Mouse (Mus musculus): ENCODE data around the gene Csmd2. TPM values are rescaled to one million over a fixed set of nuclear protein-coding genes. Genes with fewer than 3 reads are reported as not detected.

Csmd2 gene
- polyA plus RNA-seq, 1 experiment from 2014 or later: 0.45 TPM

DNA sequence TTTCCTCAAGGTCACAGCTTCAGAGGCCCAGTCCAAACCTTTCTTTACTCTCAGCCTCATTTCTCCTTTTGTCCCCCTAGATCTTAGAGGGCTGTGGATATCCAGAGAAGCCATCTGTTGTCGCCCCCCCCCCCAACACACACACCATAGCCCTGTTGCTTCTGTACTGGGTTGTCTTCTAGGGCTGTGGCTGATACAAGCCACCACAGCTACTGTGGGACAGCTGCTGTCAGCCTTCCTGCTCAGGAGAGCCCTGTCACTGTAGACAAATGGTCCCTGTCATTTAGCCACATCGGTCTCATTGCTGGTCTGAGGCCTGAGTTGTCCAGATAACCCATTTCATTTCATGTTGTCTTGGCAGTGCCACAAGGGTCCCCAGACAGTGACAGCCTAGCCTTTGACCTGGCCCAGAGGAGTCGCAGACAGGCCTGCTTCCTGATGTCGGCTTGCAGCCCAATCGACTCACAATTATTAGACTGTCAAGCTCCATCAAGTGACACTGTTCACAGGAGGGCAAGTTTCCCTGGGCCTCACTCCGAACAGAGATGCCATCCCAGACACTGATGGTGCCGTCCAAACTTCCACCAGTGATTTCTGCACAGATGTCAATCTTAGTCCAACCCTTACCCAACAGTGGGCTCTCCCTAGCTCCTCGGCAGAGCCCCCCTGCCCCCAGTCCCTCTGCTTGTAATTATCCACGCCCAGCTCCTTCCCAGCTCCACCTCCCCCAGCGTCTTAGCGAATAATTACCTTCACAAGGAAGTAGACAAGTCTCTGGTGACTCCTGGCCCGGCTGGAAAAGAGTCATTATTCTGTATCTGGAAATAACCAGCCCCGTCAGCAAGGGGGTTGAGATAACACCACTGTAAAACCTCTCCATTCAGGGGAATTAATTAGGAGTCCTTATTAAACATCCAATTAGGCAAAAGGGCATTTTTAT lies 240.0 kb downstream of the Csmd2 start:
- Histone ChIP-seq H3K9me3 (ENCODE audit: control insufficient read depth, low read length) (no peaks in the 10 kb centered on the region), H3K4me1 (ENCODE audit: control insufficient read depth, insufficient read depth, low read length) (0 out of 2 replicates have a peak, but pooled peaks cover 3% of the 10 kb centered on the region), H3K36me3 (ENCODE audit: control insufficient read depth, insufficient read depth, low read length) (no peaks in the 10 kb centered on the region), H3K27ac (replicated peaks; ENCODE audit: low read depth, low read length) (no peak overlapping the region), H3K4me3 (ENCODE audit: low read depth, low read length) (no peak overlapping the region), H3K4me2 (ENCODE audit: low read depth, low read length) (no peak overlapping the region), H3K27me3 (replicated peaks; ENCODE audit: control insufficient read depth, insufficient read depth, low read length) (no peaks in the 10 kb centered on the region), H3K9ac (ENCODE audit: low read depth, low read length) (no peak overlapping the region)
- DNase-seq (ENCODE audit: low spot score) (peak; percentile 54), ATAC-seq (ENCODE audit: low read depth) (0 out of 2 replicates have a peak, but pooled peaks have one; percentile 63)
- 26% methylated on average over 13 of the region's 13 CpGs for WGBS

- Histone ChIP-seq H3K27me3 (replicated peaks; ENCODE audit: control insufficient read depth, insufficient read depth, low read length) (no peaks in the 10 kb centered on the region), H3K36me3 (ENCODE audit: control insufficient read depth, insufficient read depth, low read length) (no peaks in the 10 kb centered on the region), H3K9ac (ENCODE audit: low read depth, low read length) (no peak overlapping the region), H3K9me3 (ENCODE audit: control insufficient read depth, low read length) (no peaks in the 10 kb centered on the region), H3K4me3 (ENCODE audit: low read depth, low read length) (no peak overlapping the region), H3K27ac (replicated peaks; ENCODE audit: low read depth, low read length) (no peak overlapping the region), H3K4me2 (ENCODE audit: low read depth, low read length) (no peak overlapping the region), H3K4me1 (ENCODE audit: control insufficient read depth, insufficient read depth, low read length) (no peaks in the 10 kb centered on the region)
- ATAC-seq (ENCODE audit: low read depth) (no peak), DNase-seq (ENCODE audit: low spot score) (peak; percentile 23)
- 69% methylated on average over 13 of the region's 13 CpGs for WGBS
These were observed 245.8 kb downstream of the Csmd2 start for GRCm38 (mm10) chr4:128233458-128233857.

- 24% methylated on average over 1 of the region's 1 CpGs for WGBS
- no peak overlapping the region for H3K4me3 ChIP-seq (ENCODE audit: low read depth, low read length)
- H3K9ac ChIP-seq (ENCODE audit: low read depth, low read length): no peak overlapping the region
- no peak overlapping the region for H3K27ac ChIP-seq (replicated peaks; ENCODE audit: low read depth, low read length)
- H3K27me3 ChIP-seq (replicated peaks; ENCODE audit: control insufficient read depth, insufficient read depth, low read length): no peaks in the 10 kb centered on the region
- no peaks in the 10 kb centered on the region for H3K36me3 ChIP-seq (ENCODE audit: control insufficient read depth, insufficient read depth, low read length)
- H3K4me1 ChIP-seq (ENCODE audit: control insufficient read depth, insufficient read depth, low read length): no peaks in the 10 kb centered on the region
- ATAC-seq (ENCODE audit: low read depth) (no peak), DNase-seq (ENCODE audit: low spot score) (no peak)
- no peaks in the 10 kb centered on the region for H3K9me3 ChIP-seq (ENCODE audit: control insufficient read depth, low read length)
- no peak overlapping the region for H3K4me2 ChIP-seq (ENCODE audit: low read depth, low read length)
These were observed 251.5 kb downstream of the Csmd2 start for GRCm38 (mm10) chr4:128239113-128239512.

GRCm38 (mm10) chr4:128241075-128241853 lies 253.6 kb downstream of the Csmd2 start:
- Histone ChIP-seq H3K27me3 (replicated peaks; ENCODE audit: control insufficient read depth, insufficient read depth, low read length) (no peaks in the 10 kb centered on the region), H3K36me3 (ENCODE audit: control insufficient read depth, insufficient read depth, low read length) (no peaks in the 10 kb centered on the region), H3K9ac (ENCODE audit: low read depth, low read length) (no peak overlapping the region), H3K4me1 (ENCODE audit: control insufficient read depth, insufficient read depth, low read length) (no peaks in the 10 kb centered on the region), H3K4me3 (ENCODE audit: low read depth, low read length) (no peak overlapping the region), H3K4me2 (ENCODE audit: low read depth, low read length) (no peak overlapping the region), H3K27ac (replicated peaks; ENCODE audit: low read depth, low read length) (no peak overlapping the region), H3K9me3 (ENCODE audit: control insufficient read depth, low read length) (no peaks in the 10 kb centered on the region)
- ATAC-seq (ENCODE audit: low read depth) (no peak), DNase-seq (ENCODE audit: low spot score) (no peak)
- 20% methylated on average over 19 of the region's 19 CpGs for WGBS

DNA sequence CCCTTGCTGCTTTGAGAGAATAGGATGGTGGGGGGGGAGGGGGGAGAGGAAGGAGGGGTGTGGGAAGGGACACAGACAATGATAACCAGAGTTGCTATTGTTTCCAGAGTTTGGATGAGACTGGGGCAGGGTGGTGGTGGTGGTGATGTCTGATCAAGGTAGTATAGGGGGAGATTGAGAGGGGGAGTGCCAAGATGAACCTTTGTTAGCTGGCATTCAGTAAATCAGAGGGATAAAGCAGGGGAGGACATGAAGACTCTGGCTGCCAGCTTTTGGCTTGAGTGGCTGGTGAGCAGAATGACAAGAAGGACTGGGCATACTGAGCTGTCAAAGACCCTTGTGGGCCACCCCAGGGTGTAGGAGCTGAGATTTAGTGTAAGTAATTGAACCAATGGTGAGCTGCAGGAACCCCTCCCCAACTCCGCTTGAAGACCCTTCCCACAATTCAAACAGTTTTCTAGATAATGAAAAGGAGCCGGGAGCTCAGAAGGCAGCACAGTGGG lies 254.2 kb downstream of the Csmd2 start:
- Histone ChIP-seq H3K27ac (replicated peaks; ENCODE audit: low read depth, low read length) (no peak overlapping the region), H3K4me1 (ENCODE audit: control insufficient read depth, insufficient read depth, low read length) (no peaks in the 10 kb centered on the region), H3K4me3 (ENCODE audit: low read depth, low read length) (no peak overlapping the region), H3K4me2 (ENCODE audit: low read depth, low read length) (no peak overlapping the region), H3K27me3 (replicated peaks; ENCODE audit: control insufficient read depth, insufficient read depth, low read length) (no peaks in the 10 kb centered on the region), H3K9ac (ENCODE audit: low read depth, low read length) (no peak overlapping the region), H3K9me3 (ENCODE audit: control insufficient read depth, low read length) (no peaks in the 10 kb centered on the region), H3K36me3 (ENCODE audit: control insufficient read depth, insufficient read depth, low read length) (no peaks in the 10 kb centered on the region)
- 62% methylated on average over 2 of the region's 2 CpGs for WGBS
- ATAC-seq (ENCODE audit: low read depth) (no peak), DNase-seq (ENCODE audit: low spot score) (no peak)

DNA sequence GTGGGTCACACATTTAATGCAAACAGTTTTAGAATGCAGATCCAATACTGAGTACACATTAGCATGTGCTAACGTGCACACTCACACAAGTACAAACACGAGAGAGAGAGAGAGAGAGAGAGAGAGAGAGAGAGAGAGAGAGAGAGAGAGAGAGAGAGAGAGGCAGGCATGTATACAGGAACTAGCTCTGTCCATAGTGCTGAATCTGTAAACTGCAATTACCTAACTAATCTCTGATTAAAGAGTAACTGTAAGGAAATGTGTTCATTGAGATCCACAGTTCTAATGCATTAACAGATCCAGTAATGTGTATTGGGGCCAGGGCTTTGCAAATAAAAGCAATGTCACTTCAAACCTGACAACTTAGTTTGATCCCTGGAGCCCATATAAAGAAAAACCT lies 257.5 kb downstream of the Csmd2 start:
- H3K4me3 ChIP-seq (ENCODE audit: low read depth, low read length): no peak overlapping the region
- H3K9me3 ChIP-seq (ENCODE audit: control insufficient read depth, low read length): no peaks in the 10 kb centered on the region
- DNase-seq (ENCODE audit: low spot score) (peak; percentile 62), ATAC-seq (ENCODE audit: low read depth) (no peak)
- no peak overlapping the region for H3K27ac ChIP-seq (replicated peaks; ENCODE audit: low read depth, low read length)
- WGBS: 27% methylated on average over 2 of the region's 2 CpGs
- no peak overlapping the region for H3K9ac ChIP-seq (ENCODE audit: low read depth, low read length)
- H3K36me3 ChIP-seq (ENCODE audit: control insufficient read depth, insufficient read depth, low read length): no peaks in the 10 kb centered on the region
- H3K27me3 ChIP-seq (replicated peaks; ENCODE audit: control insufficient read depth, insufficient read depth, low read length): no peaks in the 10 kb centered on the region
- H3K4me2 ChIP-seq (ENCODE audit: low read depth, low read length): no peak overlapping the region
- no peaks in the 10 kb centered on the region for H3K4me1 ChIP-seq (ENCODE audit: control insufficient read depth, insufficient read depth, low read length)

DNA sequence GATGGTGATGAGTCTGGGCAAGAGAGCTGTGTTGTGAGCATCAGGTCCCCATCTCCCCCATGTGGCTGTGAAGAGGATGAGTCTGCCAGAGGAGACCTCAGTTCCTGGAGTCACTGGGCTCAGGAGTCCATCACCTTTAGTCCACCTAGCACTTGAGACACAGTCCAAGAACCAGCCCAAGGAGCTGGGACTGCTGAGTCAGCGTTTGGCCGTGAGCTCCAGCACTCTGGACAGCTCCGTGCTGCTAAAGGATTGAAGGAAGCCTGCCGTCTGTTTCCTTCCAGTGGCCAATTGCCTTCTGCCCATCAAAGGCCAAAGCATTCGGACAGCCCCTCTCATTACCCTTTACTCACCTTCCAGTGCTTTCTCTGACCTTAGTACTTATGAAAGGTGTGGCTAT lies 261.0 kb downstream of the Csmd2 start:
- no peak overlapping the region for H3K9ac ChIP-seq (ENCODE audit: low read depth, low read length)
- H3K4me1 ChIP-seq (ENCODE audit: control insufficient read depth, insufficient read depth, low read length): no peaks in the 10 kb centered on the region
- no peaks in the 10 kb centered on the region for H3K36me3 ChIP-seq (ENCODE audit: control insufficient read depth, insufficient read depth, low read length)
- no peaks in the 10 kb centered on the region for H3K27me3 ChIP-seq (replicated peaks; ENCODE audit: control insufficient read depth, insufficient read depth, low read length)
- H3K4me2 ChIP-seq (ENCODE audit: low read depth, low read length): no peak overlapping the region
- ATAC-seq (ENCODE audit: low read depth): no peak
- no peaks in the 10 kb centered on the region for H3K9me3 ChIP-seq (ENCODE audit: control insufficient read depth, low read length)
- H3K4me3 ChIP-seq (ENCODE audit: low read depth, low read length): no peak overlapping the region
- no peak overlapping the region for H3K27ac ChIP-seq (replicated peaks; ENCODE audit: low read depth, low read length)
- WGBS: 17% methylated on average over 5 of the region's 5 CpGs
- DNase-seq (ENCODE audit: low spot score): peak; percentile 69

- Histone ChIP-seq H3K4me1 (ENCODE audit: control insufficient read depth, insufficient read depth, low read length) (no peaks in the 10 kb centered on the region), H3K4me3 (ENCODE audit: low read depth, low read length) (no peak overlapping the region), H3K27ac (replicated peaks; ENCODE audit: low read depth, low read length) (no peak overlapping the region), H3K9me3 (ENCODE audit: control insufficient read depth, low read length) (no peaks in the 10 kb centered on the region), H3K4me2 (ENCODE audit: low read depth, low read length) (no peak overlapping the region), H3K27me3 (replicated peaks; ENCODE audit: control insufficient read depth, insufficient read depth, low read length) (no peaks in the 10 kb centered on the region), H3K9ac (ENCODE audit: low read depth, low read length) (no peak overlapping the region), H3K36me3 (ENCODE audit: control insufficient read depth, insufficient read depth, low read length) (no peaks in the 10 kb centered on the region)
- ATAC-seq (ENCODE audit: low read depth): no peak
- DNase-seq (ENCODE audit: low spot score): no peak
- 82% methylated on average over 5 of the region's 5 CpGs for WGBS
These were observed 271.6 kb downstream of the Csmd2 start for GRCm38 (mm10) chr4:128259211-128259610.

Data from embryonic facial prominence, embryonic 14.5 days (tissue).